Mouse (Mus musculus): ENCODE results near the gene Slc9a8.

GRCm38 (mm10) chr2:167459071-167459865 is 37.8 kb downstream of the Slc9a8 start:
- TF ChIP-seq CTCF (IDR thresholded peaks at IDR 0.05) (no peak), EP300 (IDR thresholded peaks at IDR 0.05) (no peak)
